Mouse (Mus musculus): ENCODE results near the gene Gm44503. TPM values are rescaled to one million over a fixed set of nuclear protein-coding genes. Genes with fewer than 3 reads are reported as not detected.

The Gm44503 gene
- polyA plus RNA-seq (2014; fragmentation: Illumina TruSeq; extraction: RNeasy Lipid Tissue Mini Kit (QIAGEN cat#74804)) = 1.5 TPM

DNA sequence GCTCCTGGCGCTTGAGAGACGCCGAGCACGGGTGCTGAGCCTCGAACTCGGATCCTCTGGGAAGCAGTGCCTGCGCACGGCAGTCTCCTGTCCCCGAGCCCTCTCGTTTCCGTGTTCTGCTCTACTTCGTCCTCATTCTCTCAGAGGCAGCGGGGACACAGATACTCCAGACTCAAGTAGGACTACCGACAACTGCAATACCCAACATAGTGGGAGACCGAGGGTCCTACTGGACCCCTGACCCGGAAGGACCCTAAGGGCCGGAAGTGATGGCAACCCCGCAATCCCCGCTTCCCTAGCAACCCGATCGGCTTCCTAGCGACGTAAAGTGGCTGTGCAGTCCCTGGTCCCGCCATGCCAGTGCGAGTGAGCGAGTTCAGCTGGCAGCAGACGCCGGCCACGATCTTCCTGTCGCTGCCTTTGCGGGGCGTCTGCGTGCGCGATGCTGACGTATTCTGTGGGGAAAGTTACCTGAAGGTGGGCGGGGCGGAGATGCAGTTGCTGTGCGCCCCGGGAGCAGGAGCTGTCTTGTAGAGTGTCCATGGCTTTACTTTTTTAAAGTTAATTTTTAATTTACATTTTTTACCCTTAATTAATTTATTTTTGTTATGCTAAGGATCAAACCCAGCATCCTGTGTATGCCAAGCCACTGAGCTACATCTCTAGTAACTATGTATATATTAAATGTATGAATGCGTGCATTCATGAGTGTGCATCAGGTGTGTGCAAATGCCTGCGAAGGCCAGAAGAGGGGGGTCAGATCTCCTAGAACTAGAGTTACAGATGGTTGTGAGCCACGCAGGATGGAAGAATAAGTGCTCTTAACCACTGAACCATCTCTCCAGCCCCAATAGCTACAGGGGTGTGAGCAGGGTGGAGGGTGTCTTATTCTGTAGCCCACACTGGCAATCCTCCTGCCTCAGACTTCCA lies at the start of gene Gm44503, which contains the start of gene Dyx1c1:
Gene Gm44503 (plus strand): TSS at position 332 of the 930 bp plus-strand sequence.
Gene Dyx1c1 (plus strand): TSS at position 265 of the 930 bp plus-strand sequence.

DNA sequence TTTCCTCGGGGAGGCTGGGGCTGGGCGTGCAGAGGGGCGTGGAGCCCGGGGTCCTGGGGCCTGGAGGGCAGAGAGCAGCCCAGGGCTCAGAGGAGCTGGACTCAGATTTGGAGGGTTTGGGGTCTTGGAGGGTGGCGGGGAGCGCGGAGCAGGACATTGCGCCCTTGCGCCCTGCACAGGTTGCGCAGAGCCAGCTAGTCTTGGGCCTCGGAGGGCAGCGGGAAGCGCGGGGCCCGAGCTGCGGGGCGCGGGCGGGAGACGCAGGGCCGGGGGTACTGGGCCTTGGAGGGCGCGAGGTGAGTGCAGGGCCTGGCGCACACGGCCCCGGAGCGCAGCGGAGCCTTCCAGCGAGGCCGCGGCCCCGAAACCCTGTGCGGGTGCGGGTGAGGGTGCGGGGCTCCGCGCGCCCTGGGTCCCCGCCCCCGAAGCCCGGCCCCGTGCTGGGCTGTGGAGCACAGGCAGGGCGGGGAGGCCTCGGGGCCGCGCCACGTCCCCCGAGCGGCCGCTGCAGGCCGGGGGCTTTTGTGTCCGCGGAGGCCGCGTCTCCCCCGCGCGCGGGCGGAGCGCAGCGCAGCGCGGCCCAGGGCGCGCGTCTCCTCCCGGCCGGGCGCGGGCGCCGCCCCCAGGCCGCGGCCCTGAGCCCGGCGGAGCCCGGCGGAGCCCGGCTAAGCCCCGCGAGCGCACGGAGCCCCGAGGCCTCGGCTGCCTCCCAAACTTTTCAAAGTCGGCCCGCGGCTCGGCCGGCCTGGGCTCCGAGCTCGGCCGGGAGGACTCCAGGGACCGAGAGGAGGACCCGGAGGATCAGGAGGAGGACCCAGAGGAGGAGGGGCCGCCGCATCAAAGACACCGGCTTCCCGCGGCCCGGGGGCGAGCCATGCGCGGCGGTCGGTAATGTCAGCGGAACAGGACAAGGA lies 33.4 kb upstream of the Gm44503 start, which contains the start of gene Pygo1:
Gene Pygo1 (plus strand): TSS at position 625 of the 914 bp plus-strand sequence.

DNA sequence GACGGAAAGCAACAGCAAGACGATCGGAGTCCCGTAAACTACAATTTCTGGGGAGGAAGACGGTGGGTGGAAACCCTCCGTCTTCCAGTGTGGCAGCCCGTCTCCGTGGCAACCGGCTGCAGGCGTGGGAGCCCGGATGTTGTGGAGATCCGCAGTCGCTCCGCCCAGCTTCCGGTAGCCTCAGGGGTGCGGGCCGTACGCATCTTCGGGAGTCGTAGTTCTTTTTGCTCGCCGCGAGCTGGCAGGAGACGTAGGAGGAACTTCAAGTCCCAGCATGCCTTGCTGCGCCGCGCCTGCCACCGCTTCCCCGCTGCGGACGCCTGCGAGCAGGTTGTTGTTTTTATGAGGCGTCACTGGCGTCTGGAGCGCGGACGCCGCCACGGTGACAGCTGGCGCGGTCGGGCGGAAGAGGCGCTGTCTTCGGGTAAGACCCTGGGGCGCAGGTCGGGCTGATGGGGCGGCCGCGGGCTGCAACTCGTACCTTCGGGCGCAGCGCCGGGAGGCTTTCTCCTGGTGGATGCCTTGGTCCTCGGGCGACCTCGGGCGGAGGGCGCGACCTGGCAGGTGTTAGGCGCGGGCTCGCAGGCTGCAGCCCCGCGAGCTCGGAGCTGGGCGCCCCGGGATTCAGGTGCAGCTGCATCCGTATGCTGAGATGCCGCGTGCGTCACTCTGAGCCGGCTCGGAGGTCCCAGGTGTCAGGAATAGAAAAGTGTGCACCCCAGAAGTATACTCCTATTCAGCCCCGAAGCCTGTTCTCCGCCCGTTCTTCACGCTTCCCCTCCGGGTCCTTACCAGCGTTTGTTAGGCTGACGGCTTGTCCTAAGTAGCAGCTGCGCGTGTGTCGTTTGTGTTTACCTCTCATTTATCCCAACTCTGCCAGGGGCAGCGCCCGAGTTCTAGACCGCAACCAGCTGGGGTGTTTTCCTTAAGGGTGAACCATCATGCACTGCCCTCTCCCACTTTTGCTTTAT lies 26.9 kb downstream of the Gm44503 start, which contains the start of the genes Ccpg1os and Ccpg1:
Gene Ccpg1os (minus strand): TSS at position 133 of the 971 bp plus-strand sequence.
Gene Ccpg1 (plus strand): TSS at position 180 of the 971 bp plus-strand sequence.

DNA sequence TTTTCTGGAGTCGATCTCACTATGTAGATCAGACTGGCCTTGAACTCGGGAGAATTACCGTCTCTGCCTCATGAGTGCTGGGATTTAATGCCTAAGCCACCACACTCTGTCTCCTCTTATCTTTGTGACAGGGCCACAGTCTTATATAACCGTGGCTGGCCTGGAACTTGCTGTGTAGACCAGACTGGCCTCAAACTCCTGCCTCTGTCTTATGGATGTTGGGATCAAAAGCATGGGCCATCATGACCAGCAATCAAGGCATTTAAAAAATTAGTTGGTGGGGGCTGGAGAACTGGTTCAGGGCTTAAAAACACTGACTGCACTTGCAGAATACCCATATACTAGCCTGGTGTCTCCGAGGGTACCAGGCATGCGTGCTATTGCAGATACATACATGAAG lies 81.4 kb downstream of the Gm44503 start, which contains the start of gene Pigb:
Gene Pigb (minus strand): TSS at position 299 of the 400 bp plus-strand sequence.

DNA sequence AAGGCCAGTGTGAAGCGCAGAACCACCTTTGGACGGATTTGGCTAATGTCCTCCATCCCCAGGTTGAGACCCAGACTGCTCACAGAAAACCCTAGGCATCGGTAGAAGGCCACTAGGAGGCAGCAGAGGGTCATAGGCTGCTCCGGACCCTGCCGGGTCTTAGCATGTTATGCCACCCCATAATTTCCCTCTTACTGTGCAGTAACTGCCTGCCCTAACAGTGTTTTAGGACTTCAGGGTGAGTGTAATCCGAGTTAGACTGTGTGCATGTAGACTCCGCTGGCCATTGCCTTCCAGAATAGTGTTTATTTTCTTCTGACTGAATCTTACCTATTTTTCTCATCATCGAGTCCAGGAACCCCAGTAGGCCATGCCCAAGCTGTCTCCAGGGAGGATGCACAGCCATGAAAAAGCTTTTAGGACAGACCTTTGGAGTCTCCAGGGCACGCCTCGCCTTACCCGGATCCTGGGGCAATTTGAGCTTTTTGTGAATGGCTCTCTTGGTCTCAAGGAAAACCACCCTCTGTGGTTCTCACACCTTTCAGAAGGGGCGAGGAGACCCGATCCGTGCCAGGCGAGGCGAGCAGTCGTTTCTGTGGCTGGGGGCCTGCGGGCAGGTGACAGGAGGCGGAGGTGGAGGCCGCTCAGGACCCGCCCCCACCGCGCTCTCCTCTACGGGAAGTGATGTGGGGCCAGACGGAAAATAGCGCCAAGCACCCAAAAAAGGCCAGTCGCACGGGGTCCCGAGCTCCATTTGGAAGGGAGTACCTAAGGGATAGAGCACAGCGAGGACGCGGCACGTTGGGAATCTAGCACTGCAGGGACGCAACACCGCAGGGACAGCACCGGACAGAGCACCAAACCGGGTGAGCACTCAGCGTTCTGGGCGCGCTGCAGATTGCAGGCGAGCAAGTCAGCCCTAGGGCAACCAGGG lies 85.8 kb downstream of the Gm44503 start, which contains the start of gene Rab27a:
Gene Rab27a (plus strand): TSS at position 709 of the 934 bp plus-strand sequence.

Other genes with a start within 250 kb of the Gm44503 start
- 0.94 TPM for gene Prtg, start 152.0 kb upstream of the Gm44503 start, polyA plus RNA-seq (2014; fragmentation: Illumina TruSeq; extraction: RNeasy Lipid Tissue Mini Kit (QIAGEN cat#74804))
- 20.2 TPM for gene Pygo1, start 33.2 kb upstream of the Gm44503 start, polyA plus RNA-seq (2014; fragmentation: Illumina TruSeq; extraction: RNeasy Lipid Tissue Mini Kit (QIAGEN cat#74804))
- 3.8 TPM for gene Dyx1c1, start 67 bp upstream of the Gm44503 start, polyA plus RNA-seq (2014; fragmentation: Illumina TruSeq; extraction: RNeasy Lipid Tissue Mini Kit (QIAGEN cat#74804))
- 23.7 TPM for gene Ccpg1os, start 26.5 kb downstream of the Gm44503 start, polyA plus RNA-seq (2014; fragmentation: Illumina TruSeq; extraction: RNeasy Lipid Tissue Mini Kit (QIAGEN cat#74804))
- gene Ccpg1, start 26.6 kb downstream of the Gm44503 start, polyA plus RNA-seq (2014; fragmentation: Illumina TruSeq; extraction: RNeasy Lipid Tissue Mini Kit (QIAGEN cat#74804)) = 181 TPM
- 13.2 TPM for gene Pigb, start 81.5 kb downstream of the Gm44503 start, polyA plus RNA-seq (2014; fragmentation: Illumina TruSeq; extraction: RNeasy Lipid Tissue Mini Kit (QIAGEN cat#74804))
- 12.1 TPM for gene Rab27a, start 86.0 kb downstream of the Gm44503 start, polyA plus RNA-seq (2014; fragmentation: Illumina TruSeq; extraction: RNeasy Lipid Tissue Mini Kit (QIAGEN cat#74804))
- 6.2 TPM for gene Khdc3, start 143.0 kb downstream of the Gm44503 start, polyA plus RNA-seq (2014; fragmentation: Illumina TruSeq; extraction: RNeasy Lipid Tissue Mini Kit (QIAGEN cat#74804))
- 2.3 TPM for gene Gm20509, start 143.6 kb downstream of the Gm44503 start, polyA plus RNA-seq (2014; fragmentation: Illumina TruSeq; extraction: RNeasy Lipid Tissue Mini Kit (QIAGEN cat#74804))
- gene Rsl24d1, start 154.6 kb downstream of the Gm44503 start, polyA plus RNA-seq (2014; fragmentation: Illumina TruSeq; extraction: RNeasy Lipid Tissue Mini Kit (QIAGEN cat#74804)) = 100 TPM